Mouse (Mus musculus) mouse trophoblast stem cell (cell line): ENCODE measurements around the gene Ncapd2.

Source experiments
- in situ Hi-C, 2 experiments: fragments of 300-500 bp; cut with MseI, MboI; formaldehyde crosslinking; loops; 2 replicates in 1 of 2; 3 replicates in 1 of 2; pipeline ENCODE4 v1.15.1; 2025

The Ncapd2 gene

DNA sequence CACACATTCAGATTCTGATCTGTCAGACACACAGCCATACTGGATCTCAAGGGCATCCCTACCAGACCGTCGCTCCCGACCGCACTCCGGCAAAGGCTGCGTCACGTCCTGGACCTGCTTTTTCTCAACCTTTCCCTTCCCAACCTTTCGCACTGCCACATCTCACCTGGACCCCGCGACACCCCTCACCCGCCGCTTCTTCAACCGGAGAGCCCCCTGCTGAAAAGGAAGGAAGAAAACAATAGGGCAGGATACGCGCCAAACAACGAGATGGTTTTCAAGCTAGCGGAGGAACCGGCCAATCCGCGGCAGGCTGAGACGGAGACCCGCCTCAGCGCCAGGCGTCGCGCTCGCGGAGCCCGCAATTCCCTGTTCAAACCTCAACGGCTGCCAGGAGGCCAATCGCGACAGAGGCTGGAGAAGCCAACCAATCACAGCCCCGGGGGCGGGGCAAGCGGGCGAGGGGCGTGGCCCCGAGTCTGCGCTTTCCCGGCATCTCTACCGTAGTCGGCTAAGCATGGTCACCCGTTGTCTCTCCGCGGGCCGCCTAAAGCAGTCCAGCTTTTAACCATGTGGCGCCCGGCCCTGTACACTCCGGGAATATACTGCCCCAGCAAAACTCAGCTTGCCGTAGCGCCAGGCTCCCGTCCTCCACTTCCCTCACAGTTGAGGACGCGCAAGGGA lies at the start of gene Ncapd2, which contains the start of gene Mrpl51:
Gene Ncapd2 (minus strand): TSS at position 370 of the 684 bp plus-strand sequence.
Gene Mrpl51 (plus strand): TSS at position 470 of the 684 bp plus-strand sequence.
- in situ Hi-C loops = no loop called here

DNA sequence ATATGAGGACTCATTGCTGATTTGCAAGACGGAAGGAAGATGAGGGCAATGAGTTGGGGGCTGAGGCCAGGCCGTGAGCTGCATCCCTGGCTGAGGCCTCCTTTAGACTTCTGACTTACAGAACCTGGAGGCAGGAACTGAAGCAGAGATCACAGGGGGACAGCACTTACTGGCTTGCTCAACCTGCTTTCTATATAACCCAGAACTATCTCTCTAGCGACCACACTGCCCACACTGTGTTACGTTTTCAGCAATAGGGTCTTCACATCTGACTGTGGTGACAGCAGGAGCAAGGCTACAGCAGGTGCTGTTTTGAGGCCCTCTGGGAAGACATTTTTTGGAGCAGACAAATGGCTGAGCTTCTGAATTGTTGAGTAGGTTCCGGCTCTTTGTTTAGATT lies 49.1 kb upstream of the Ncapd2 start:
- in situ Hi-C loops = no loop called here

DNA sequence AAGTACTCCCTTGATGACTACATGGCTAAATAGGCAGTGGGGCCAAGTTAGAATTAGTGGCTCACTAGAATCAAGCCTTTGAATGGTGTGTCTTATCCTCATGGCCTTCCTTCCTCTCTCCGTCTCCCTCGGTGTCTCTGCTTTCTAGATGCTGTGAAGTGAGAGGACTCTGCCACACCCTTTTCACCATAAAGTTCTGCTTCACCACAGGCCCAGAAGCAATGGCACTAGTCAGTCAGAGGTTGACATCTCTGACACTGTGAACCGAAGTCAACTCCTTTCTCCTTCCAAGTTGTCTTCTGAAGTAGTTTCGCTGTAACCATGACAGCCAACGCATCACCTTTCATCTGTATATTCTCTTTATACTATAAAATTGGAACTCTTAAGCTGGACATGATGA lies 48.0 kb upstream of the Ncapd2 start:
- in situ Hi-C loops = no loop called here

GRCm38 (mm10) chr6:125238396-125238795 lies 46.9 kb upstream of the Ncapd2 start:
- in situ Hi-C loops = no loop called here

- in situ Hi-C loops = no loop called here
These were observed 45.9 kb upstream of the Ncapd2 start for GRCm38 (mm10) chr6:125237421-125237820.

- in situ Hi-C loops = no loop called here
These were observed 45.3 kb upstream of the Ncapd2 start, which contains the start of gene Cd27 for GRCm38 (mm10) chr6:125236782-125237181. Cd27 (minus strand) TSS chr6:125237010.

DNA sequence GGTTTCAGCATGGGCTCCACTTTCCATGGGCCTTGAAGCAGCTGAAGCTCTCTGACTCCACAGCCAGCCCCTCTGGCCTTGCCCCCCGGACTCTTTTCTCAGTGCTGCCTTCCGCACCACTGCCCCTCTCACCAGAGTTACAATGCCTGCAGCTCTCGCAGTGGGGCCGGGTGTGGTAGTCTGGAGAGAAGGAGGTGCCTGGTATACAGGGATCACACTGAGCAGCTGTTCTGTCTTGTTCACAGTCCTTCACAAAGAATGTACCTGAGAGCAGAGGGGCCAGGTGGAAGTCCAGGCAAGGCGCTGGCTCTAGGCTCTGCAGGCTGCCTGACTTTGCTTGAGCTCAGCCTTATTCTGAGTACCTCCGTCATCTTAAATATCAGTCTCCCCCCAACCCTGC lies 44.8 kb upstream of the Ncapd2 start:
- in situ Hi-C loops = no loop called here

DNA sequence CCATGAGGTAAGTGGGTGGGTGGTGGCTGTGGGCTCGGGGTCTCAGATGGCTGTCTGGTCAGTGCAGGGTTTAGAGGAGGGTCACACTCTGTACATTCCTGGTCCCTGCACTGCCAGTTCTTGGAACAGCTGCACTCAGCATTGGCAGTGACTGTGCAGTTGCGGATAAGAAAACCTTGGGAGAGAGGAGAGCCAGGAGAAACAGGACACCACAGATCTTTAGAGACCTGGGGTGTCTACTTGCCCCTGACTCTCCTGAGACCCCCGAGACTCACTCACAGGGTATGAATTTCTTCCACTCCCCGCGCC lies 43.0 kb upstream of the Ncapd2 start:
- in situ Hi-C loops = no loop called here

- in situ Hi-C loops = no loop called here
These were observed 42.5 kb upstream of the Ncapd2 start for GRCm38 (mm10) chr6:125233816-125234519.

DNA sequence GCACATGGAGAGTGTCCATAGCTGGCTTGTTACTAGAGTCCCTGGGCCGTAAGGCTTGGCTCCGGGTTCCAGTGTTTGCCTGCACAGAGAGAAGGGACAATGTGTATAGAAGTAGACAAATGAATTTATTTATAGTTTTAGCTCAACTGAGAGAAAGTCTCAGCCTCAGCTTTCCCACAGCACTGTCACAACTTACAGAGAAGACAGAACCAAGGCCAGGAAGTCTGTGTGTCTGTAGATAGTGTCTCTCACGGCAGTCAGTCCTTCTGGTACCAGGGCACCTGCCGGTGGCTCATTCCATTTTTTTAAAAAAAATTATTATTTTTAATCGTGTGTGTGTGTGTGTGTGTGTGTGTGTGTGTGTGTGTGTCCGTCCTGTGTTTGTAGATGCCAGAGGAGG lies 41.0 kb upstream of the Ncapd2 start:
- in situ Hi-C loops = no loop called here

- in situ Hi-C loops = no loop called here
These were observed 40.5 kb upstream of the Ncapd2 start for GRCm38 (mm10) chr6:125232045-125232437.

- in situ Hi-C loops = no loop called here
These were observed 39.9 kb upstream of the Ncapd2 start, which contains the start of gene Tapbpl for GRCm38 (mm10) chr6:125231117-125232044. Tapbpl (minus strand) TSS chr6:125231860.

- in situ Hi-C loops = no loop called here
These were observed 39.1 kb upstream of the Ncapd2 start for GRCm38 (mm10) chr6:125230571-125230970.

DNA sequence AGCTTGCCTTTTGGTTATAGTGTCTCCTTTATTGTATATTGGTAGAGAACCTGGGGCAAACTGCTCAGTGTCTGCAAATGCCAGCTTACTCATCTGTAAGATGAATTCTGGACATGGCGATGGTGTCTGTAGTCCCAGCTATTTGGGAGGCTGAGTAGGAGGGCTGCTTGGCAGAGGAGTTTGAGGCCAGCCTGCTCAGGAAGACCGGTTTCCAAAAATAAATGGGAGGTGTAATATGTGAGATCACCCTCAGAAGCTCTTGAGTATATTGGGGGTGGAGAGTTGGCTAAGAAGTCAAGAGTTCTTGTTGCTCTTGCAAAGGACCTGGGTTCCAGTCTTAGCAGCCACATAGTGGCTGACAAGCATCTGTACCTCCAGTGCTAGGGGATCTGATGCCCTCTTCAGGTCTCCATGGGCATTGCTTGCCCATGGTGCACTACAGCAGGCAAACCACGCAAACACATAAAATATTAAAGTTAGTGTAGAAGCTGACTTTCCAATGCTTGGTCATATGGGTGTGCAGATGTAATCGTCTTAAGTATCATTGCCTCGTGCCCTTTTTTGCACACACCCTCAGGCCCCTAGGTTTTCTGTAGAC lies 34.1 kb upstream of the Ncapd2 start:
- in situ Hi-C loops = no loop called here

DNA sequence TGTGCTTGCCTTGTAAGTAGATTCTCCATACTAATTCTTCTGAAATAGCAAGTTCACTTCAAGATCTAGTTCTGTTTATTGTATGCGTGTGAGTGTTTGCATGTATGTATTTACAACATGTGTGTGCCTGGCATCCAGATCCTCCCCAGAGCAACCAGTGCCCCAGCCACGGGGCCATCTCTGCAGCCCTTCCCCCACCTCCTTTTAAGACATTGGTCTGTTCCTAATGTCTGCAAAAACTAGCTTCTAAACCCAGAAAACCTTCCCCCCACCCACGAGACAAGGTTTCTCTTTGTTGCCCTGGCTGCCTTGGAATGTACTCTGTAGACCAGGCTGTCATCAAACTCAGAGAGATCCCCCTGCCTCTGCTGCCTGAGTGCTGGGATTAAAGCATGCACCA lies 31.1 kb upstream of the Ncapd2 start:
- in situ Hi-C loops = no loop called here

- in situ Hi-C loops = no loop called here
These were observed 30.6 kb upstream of the Ncapd2 start for GRCm38 (mm10) chr6:125222146-125222545.

- in situ Hi-C loops = no loop called here
These were observed 29.7 kb upstream of the Ncapd2 start for GRCm38 (mm10) chr6:125221115-125221745.

- in situ Hi-C loops = loop anchor here in 1 of 2 experiments (5.0 kb wide), 1 partner anchor 53 kb away; no protein-coding TSS in a partner anchor
These were observed 27.5 kb upstream of the Ncapd2 start for GRCm38 (mm10) chr6:125218963-125219362.

- in situ Hi-C loops = loop anchor here in 1 of 2 experiments (5.0 kb wide), 1 partner anchor 54 kb away; no protein-coding TSS in a partner anchor
These were observed 26.4 kb upstream of the Ncapd2 start for GRCm38 (mm10) chr6:125217899-125218298.

DNA sequence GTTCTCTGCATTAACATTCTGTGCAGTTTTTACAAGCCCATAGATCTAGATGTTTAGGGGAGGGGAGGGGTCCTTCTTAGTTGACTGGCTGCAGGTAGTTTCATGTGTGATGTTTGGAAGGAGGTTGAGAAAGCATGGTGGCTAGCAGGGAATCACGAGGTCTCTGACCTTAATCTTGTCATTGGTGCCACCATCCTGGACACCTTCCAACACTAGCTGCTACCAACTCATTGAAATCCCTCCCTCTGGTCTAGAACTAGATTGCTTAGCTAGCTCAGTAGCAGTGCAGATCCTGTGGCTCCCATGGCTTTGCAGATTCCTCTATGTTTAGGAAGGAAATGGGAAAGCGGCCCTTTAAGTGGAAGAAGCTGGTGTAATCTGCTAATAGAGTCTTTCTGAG lies 25.4 kb upstream of the Ncapd2 start:
- in situ Hi-C loops = loop anchor here in 1 of 2 experiments (5.0 kb wide), 1 partner anchor 55 kb away; no protein-coding TSS in a partner anchor
